7 mouse cellular contexts compared by ENCODE assay signal in genomic region chr2:36048164-36048563, GRCm38 (mm10). TPM values are rescaled to one million over a fixed set of nuclear protein-coding genes. Genes with fewer than 3 reads are reported as not detected.
DNase-seq lines count a peak whose midpoint lies in the region; ATAC-seq and TF ChIP-seq lines count a peak whose summit lies in the region.

No protein-coding gene starts in this region.

- TF ChIP-seq POLR2A in ES-Bruce4 (IDR thresholded peaks at IDR 0.05; ENCODE audit: insufficient read depth, low read length) = no peak

- H3K27me3 ChIP-seq in ES-Bruce4 (ENCODE audit: control insufficient read depth, insufficient read depth, low read length, poor library complexity, severe bottlenecking) = no peaks in the 10 kb centered on the region
- H3K27me3 ChIP-seq in hindbrain, embryonic 10.5 days (ENCODE audit: insufficient read depth, poor library complexity, severe bottlenecking) = no peaks in the 10 kb centered on the region
- H3K27me3 ChIP-seq in liver, embryonic 16.5 days (ENCODE audit: control insufficient read depth, insufficient read depth, low read depth, low read length) = no peaks in the 10 kb centered on the region

- peaks cover 3% of the 10 kb centered on the region for H3K4me1 ChIP-seq in ES-Bruce4 (ENCODE audit: control insufficient read depth, insufficient read depth, low read length)
- peaks cover 23% of the 10 kb centered on the region for H3K4me1 ChIP-seq in hindbrain, embryonic 10.5 days (replicated peaks)
- H3K4me1 ChIP-seq in liver, embryonic 16.5 days (ENCODE audit: control insufficient read depth, low read depth, low read length) = peaks cover 15% of the 10 kb centered on the region

- no peak overlapping the region for H3K4me3 ChIP-seq in ES-Bruce4 (ENCODE audit: low read depth, low read length)
- peak overlapping the region; percentile 82 for H3K4me3 ChIP-seq in hindbrain, embryonic 10.5 days
- peak overlapping the region; percentile 87 for H3K4me3 ChIP-seq in liver, embryonic 16.5 days (ENCODE audit: low read depth, low read length)

- H3K9me3 ChIP-seq in ES-Bruce4 (replicated peaks; ENCODE audit: control insufficient read depth, insufficient read depth, low read length, poor library complexity, severe bottlenecking) = no peaks in the 10 kb centered on the region
- H3K9me3 ChIP-seq in hindbrain, embryonic 10.5 days = no peaks in the 10 kb centered on the region
- no peaks in the 10 kb centered on the region for H3K9me3 ChIP-seq in liver, embryonic 16.5 days (replicated peaks; ENCODE audit: control insufficient read depth, low read length)

- peak; percentile 37 for DNase-seq in A20 (ENCODE audit: low read depth, low spot score)
- no peak for DNase-seq in hindbrain, embryonic 10.5 days (ENCODE audit: low spot score)
- DNase-seq in left cerebral cortex, adult 8-10 months (ENCODE audit: low spot score in 2 of 2) = no peak
- no peak for DNase-seq in frontal cortex, postnatal 10 days (ENCODE audit: low spot score in 2 of 2)
- DNase-seq in natural killer cell, adult 2 months (ENCODE audit: low spot score in 2 of 2) = no peak

- no peak for TF ChIP-seq EP300 in ES-Bruce4 (IDR thresholded peaks at IDR 0.05; ENCODE audit: insufficient read depth, low read depth, low read length)

- no peak overlapping the region for H3K27ac ChIP-seq in ES-Bruce4 (ENCODE audit: insufficient read depth, low read length)
- H3K27ac ChIP-seq in hindbrain, embryonic 10.5 days = peak overlapping the region; percentile 89; the same call in 1 of the 2 replicates
- H3K27ac ChIP-seq in liver, embryonic 16.5 days (ENCODE audit: low read length) = no peak overlapping the region

- 83% methylated on average over 8 of the region's 8 CpGs for WGBS in hindbrain, embryonic 10.5 days
- WGBS in liver, embryonic 16.5 days (ENCODE audit: insufficient replicate concordance) = 32% methylated on average over 8 of the region's 8 CpGs

- H3K36me3 ChIP-seq in ES-Bruce4 (ENCODE audit: control insufficient read depth, insufficient read depth, low read length, poor library complexity, severe bottlenecking) = no peaks in the 10 kb centered on the region; the same call in 1 of the 2 replicates
- H3K36me3 ChIP-seq in hindbrain, embryonic 10.5 days = peaks cover 18% of the 10 kb centered on the region
- peaks cover 4% of the 10 kb centered on the region; the same call in 1 of the 2 replicates for H3K36me3 ChIP-seq in liver, embryonic 16.5 days (ENCODE audit: control insufficient read depth, insufficient read depth)

- TF ChIP-seq CTCF in ES-Bruce4 (IDR thresholded peaks at IDR 0.05; ENCODE audit: low read depth, low read length) = no peak

- no peak for ATAC-seq in liver, embryonic 16.5 days (ENCODE audit: low read depth)

- H3K9ac ChIP-seq in ES-Bruce4 (ENCODE audit: low read depth, poor library complexity, severe bottlenecking) = peak overlapping the region; percentile 47
- H3K9ac ChIP-seq in liver, embryonic 16.5 days (ENCODE audit: low read depth, low read length) = peak overlapping the region; percentile 87

- peak overlapping the region; percentile 76 for H3K4me2 ChIP-seq in liver, embryonic 16.5 days (ENCODE audit: low read depth, low read length)

RNA-seq across cellular contexts. Expression of gene Ndufa8, which starts 1.0 kb away (rescaled TPM):
- polyA plus RNA-seq in ES-Bruce4 (2011; ENCODE audit: insufficient read depth, insufficient read length, low read depth, missing spikeins) = 59.0 and 65.7 TPM in 2 replicates
- polyA plus RNA-seq in hindbrain, embryonic 10.5 days (2016; fragmentation: Nextera tagmentation; extraction: Ambion mirVana) = 202 and 224 TPM in 2 replicates
- 128 and 134 TPM in 2 replicates for polyA plus RNA-seq in liver, embryonic 16.5 days (2015; fragmentation: Nextera tagmentation; extraction: Ambion mirVana)
- 100 to 1,000 TPM; 173 to 188 (median 186) TPM for total RNA-seq in left cerebral cortex, adult 8-10 months (2022)

RNA-seq across cellular contexts. Expression of gene Morn5, which starts 1.1 kb away (rescaled TPM):
- not detected in 2 replicates for polyA plus RNA-seq in ES-Bruce4 (2011; ENCODE audit: insufficient read depth, insufficient read length, low read depth, missing spikeins)
- polyA plus RNA-seq in hindbrain, embryonic 10.5 days (2016; fragmentation: Nextera tagmentation; extraction: Ambion mirVana) = 1.3 and 4.0 TPM in 2 replicates
- 0.13 TPM in 1 of 2 replicates, not detected in the other for polyA plus RNA-seq in liver, embryonic 16.5 days (2015; fragmentation: Nextera tagmentation; extraction: Ambion mirVana)
- 1 to 10 TPM; 1.5 to 2.6 (median 2.1) TPM for total RNA-seq in left cerebral cortex, adult 8-10 months (2022)

RNA-seq across cellular contexts. Expression of gene Lhx6, which starts 57.0 kb away (rescaled TPM):
- polyA plus RNA-seq in ES-Bruce4 (2011; ENCODE audit: insufficient read depth, insufficient read length, low read depth, missing spikeins) = 0.94 and 1.1 TPM in 2 replicates
- polyA plus RNA-seq in hindbrain, embryonic 10.5 days (2016; fragmentation: Nextera tagmentation; extraction: Ambion mirVana) = 0.84 and 2.0 TPM in 2 replicates
- polyA plus RNA-seq in liver, embryonic 16.5 days (2015; fragmentation: Nextera tagmentation; extraction: Ambion mirVana) = 0.41 and 0.53 TPM in 2 replicates
- 10 to 100 TPM; 15.4 to 20.3 (median 19.0) TPM for total RNA-seq in left cerebral cortex, adult 8-10 months (2022)
